Mouse (Mus musculus): ENCODE data around the gene Kcnip1. TPM values are rescaled to one million over a fixed set of nuclear protein-coding genes. Genes with fewer than 3 reads are reported as not detected.

The Kcnip1 gene
- polyA plus RNA-seq, 2 experiments: 0.10 to 0.25 TPM

- no peak overlapping the region for H3K4me2 ChIP-seq (ENCODE audit: low read depth)
- no peak for DNase-seq (ENCODE audit: low read depth in 3 of 3, low spot score in 3 of 3)
- H3K9me3 ChIP-seq (ENCODE audit: control insufficient read depth, low read length): no peaks in the 10 kb centered on the region
- no peak overlapping the region for H3K4me3 ChIP-seq (ENCODE audit: insufficient read depth in 1 of 2, low read depth in 2 of 2, low read length in 2 of 2)
- no peaks in the 10 kb centered on the region for H3K4me1 ChIP-seq (replicated peaks; ENCODE audit: control insufficient read depth in 2 of 2, insufficient read depth in 2 of 2, low read length in 1 of 2)
- H3K36me3 ChIP-seq (replicated peaks; ENCODE audit: control insufficient read depth, insufficient read depth, low read depth): no peaks in the 10 kb centered on the region
- H3K9ac ChIP-seq (replicated peaks): no peak overlapping the region
- H3K27me3 ChIP-seq (ENCODE audit: control insufficient read depth, insufficient read depth, low read length): no peaks in the 10 kb centered on the region
- TF ChIP-seq CTCF (IDR thresholded peaks at IDR 0.05; ENCODE audit: low read depth) (no peak), EP300 (IDR thresholded peaks at IDR 0.05; ENCODE audit: low read depth) (no peak)
- ATAC-seq (ENCODE audit: insufficient read depth): no peak
- 51% methylated on average over 2 of the region's 2 CpGs for WGBS (ENCODE audit: insufficient replicate concordance)
- no peak overlapping the region for H3K27ac ChIP-seq
These were observed 91.2 kb downstream of the Kcnip1 start for GRCm38 (mm10) chr11:33901783-33902182.

GRCm38 (mm10) chr11:33891084-33891483 lies 101.9 kb downstream of the Kcnip1 start:
- TF ChIP-seq CTCF (IDR thresholded peaks at IDR 0.05; ENCODE audit: low read depth) (no peak), EP300 (IDR thresholded peaks at IDR 0.05; ENCODE audit: low read depth) (no peak)
- Histone ChIP-seq H3K4me3 (ENCODE audit: insufficient read depth in 1 of 2, low read depth in 2 of 2, low read length in 2 of 2) (no peak overlapping the region), H3K27ac (no peak overlapping the region), H3K27me3 (ENCODE audit: control insufficient read depth, insufficient read depth, low read length) (no peaks in the 10 kb centered on the region), H3K36me3 (replicated peaks; ENCODE audit: control insufficient read depth, insufficient read depth, low read depth) (no peaks in the 10 kb centered on the region), H3K9me3 (ENCODE audit: control insufficient read depth, low read length) (no peaks in the 10 kb centered on the region), H3K4me1 (replicated peaks; ENCODE audit: control insufficient read depth in 2 of 2, insufficient read depth in 2 of 2, low read length in 1 of 2) (no peaks in the 10 kb centered on the region), H3K9ac (replicated peaks) (no peak overlapping the region), H3K4me2 (ENCODE audit: low read depth) (no peak overlapping the region)
- DNase-seq (ENCODE audit: low read depth in 3 of 3, low spot score in 3 of 3): no peak
- 37% methylated on average over 4 of the region's 4 CpGs for WGBS (ENCODE audit: insufficient replicate concordance)
- ATAC-seq (ENCODE audit: insufficient read depth): no peak

GRCm38 (mm10) chr11:33890382-33890781 lies 102.6 kb downstream of the Kcnip1 start:
- H3K4me2 ChIP-seq (ENCODE audit: low read depth): no peak overlapping the region
- no peak overlapping the region for H3K27ac ChIP-seq
- no peak overlapping the region for H3K4me3 ChIP-seq (ENCODE audit: insufficient read depth in 1 of 2, low read depth in 2 of 2, low read length in 2 of 2)
- H3K9ac ChIP-seq (replicated peaks): no peak overlapping the region
- DNase-seq (ENCODE audit: low read depth in 3 of 3, low spot score in 3 of 3) (no peak), ATAC-seq (ENCODE audit: insufficient read depth) (no peak)
- H3K4me1 ChIP-seq (replicated peaks; ENCODE audit: control insufficient read depth in 2 of 2, insufficient read depth in 2 of 2, low read length in 1 of 2): no peaks in the 10 kb centered on the region
- no peaks in the 10 kb centered on the region for H3K9me3 ChIP-seq (ENCODE audit: control insufficient read depth, low read length)
- no peaks in the 10 kb centered on the region for H3K36me3 ChIP-seq (replicated peaks; ENCODE audit: control insufficient read depth, insufficient read depth, low read depth)
- no peak for TF ChIP-seq EP300 (IDR thresholded peaks at IDR 0.05; ENCODE audit: low read depth)
- TF ChIP-seq CTCF (IDR thresholded peaks at IDR 0.05; ENCODE audit: low read depth): no peak
- WGBS (ENCODE audit: insufficient replicate concordance): 60% methylated on average over 2 of the region's 2 CpGs
- H3K27me3 ChIP-seq (ENCODE audit: control insufficient read depth, insufficient read depth, low read length): no peaks in the 10 kb centered on the region

- Histone ChIP-seq H3K4me1 (replicated peaks; ENCODE audit: control insufficient read depth in 2 of 2, insufficient read depth in 2 of 2, low read length in 1 of 2) (no peaks in the 10 kb centered on the region), H3K27me3 (ENCODE audit: control insufficient read depth, insufficient read depth, low read length) (no peaks in the 10 kb centered on the region), H3K9me3 (ENCODE audit: control insufficient read depth, low read length) (no peaks in the 10 kb centered on the region), H3K4me3 (ENCODE audit: insufficient read depth in 1 of 2, low read depth in 2 of 2, low read length in 2 of 2) (no peak overlapping the region), H3K36me3 (replicated peaks; ENCODE audit: control insufficient read depth, insufficient read depth, low read depth) (no peaks in the 10 kb centered on the region), H3K9ac (replicated peaks) (no peak overlapping the region), H3K4me2 (ENCODE audit: low read depth) (no peak overlapping the region), H3K27ac (no peak overlapping the region)
- ATAC-seq (ENCODE audit: insufficient read depth) (no peak), DNase-seq (ENCODE audit: low read depth in 3 of 3, low spot score in 3 of 3) (no peak)
- TF ChIP-seq CTCF (IDR thresholded peaks at IDR 0.05; ENCODE audit: low read depth) (no peak), EP300 (IDR thresholded peaks at IDR 0.05; ENCODE audit: low read depth) (no peak)
- 54% methylated on average over 3 of the region's 3 CpGs for WGBS (ENCODE audit: insufficient replicate concordance)
These were observed 105.3 kb downstream of the Kcnip1 start for GRCm38 (mm10) chr11:33887660-33888059.

- 40% methylated on average over 4 of the region's 4 CpGs for WGBS (ENCODE audit: insufficient replicate concordance)
- H3K36me3 ChIP-seq (replicated peaks; ENCODE audit: control insufficient read depth, insufficient read depth, low read depth): no peaks in the 10 kb centered on the region
- H3K9ac ChIP-seq (replicated peaks): no peak overlapping the region
- DNase-seq (ENCODE audit: low read depth in 3 of 3, low spot score in 3 of 3) (no peak), ATAC-seq (ENCODE audit: insufficient read depth) (no peak)
- no peak overlapping the region for H3K4me3 ChIP-seq (ENCODE audit: insufficient read depth in 1 of 2, low read depth in 2 of 2, low read length in 2 of 2)
- no peaks in the 10 kb centered on the region for H3K4me1 ChIP-seq (replicated peaks; ENCODE audit: control insufficient read depth in 2 of 2, insufficient read depth in 2 of 2, low read length in 1 of 2)
- H3K4me2 ChIP-seq (ENCODE audit: low read depth): no peak overlapping the region
- H3K9me3 ChIP-seq (ENCODE audit: control insufficient read depth, low read length): no peaks in the 10 kb centered on the region
- H3K27ac ChIP-seq: no peak overlapping the region
- no peaks in the 10 kb centered on the region for H3K27me3 ChIP-seq (ENCODE audit: control insufficient read depth, insufficient read depth, low read length)
- no peak for TF ChIP-seq EP300 (IDR thresholded peaks at IDR 0.05; ENCODE audit: low read depth)
These were observed 107.0 kb downstream of the Kcnip1 start for GRCm38 (mm10) chr11:33885981-33886380.

All from liver, embryonic 14.5 days (tissue).